Mouse (Mus musculus): ENCODE measurements at regions not wholly inside any gene's neighbourhood (a gene's known extent, or its start where the extent isn't known, plus 50 kb on each side); places are given as distances from the start of the nearest gene placed in this dataset.

- TF ChIP-seq CTCF (IDR thresholded peaks at IDR 0.05; ENCODE audit: control insufficient read depth, insufficient read depth, insufficient replicate concordance, low read depth, low read length) = no peak
- TF ChIP-seq POLR2A (IDR thresholded peaks at IDR 0.05; ENCODE audit: control insufficient read depth, low read depth, low read length) = no peak
Measured at GRCm38 (mm10) chr6:81782815-81783435, 140.5 kb upstream of the Gcfc2 start.

All from testis, adult 2 months (tissue).